Mouse (Mus musculus) testis, postnatal 14 days (tissue): ENCODE data around the gene Ccl21b.
"Not testable (repeated sequence)": the region's sequence is repeated elsewhere in the genome, so short reads cannot be mapped to it uniquely, and the experiment has no call there.

Experiments used
- DNase-seq: peaks from one replicate; pipeline ENCODE4 v3.0.0; 2021; ENCODE audit warnings: low spot score

The Ccl21b gene

GRCm38 (mm10) chr4:42255467-42255866 lies at the start of gene Ccl21b:
Ccl21b (plus strand) TSS chr4:42255767.
- not testable (repeated sequence) for DNase-seq

- not testable (repeated sequence) for DNase-seq
Observed at GRCm38 (mm10) chr4:42240339-42240738, 15.2 kb upstream of the Ccl21b start, which contains the start of gene Gm10600. Gm10600 (plus strand) TSS chr4:42240639.

DNA sequence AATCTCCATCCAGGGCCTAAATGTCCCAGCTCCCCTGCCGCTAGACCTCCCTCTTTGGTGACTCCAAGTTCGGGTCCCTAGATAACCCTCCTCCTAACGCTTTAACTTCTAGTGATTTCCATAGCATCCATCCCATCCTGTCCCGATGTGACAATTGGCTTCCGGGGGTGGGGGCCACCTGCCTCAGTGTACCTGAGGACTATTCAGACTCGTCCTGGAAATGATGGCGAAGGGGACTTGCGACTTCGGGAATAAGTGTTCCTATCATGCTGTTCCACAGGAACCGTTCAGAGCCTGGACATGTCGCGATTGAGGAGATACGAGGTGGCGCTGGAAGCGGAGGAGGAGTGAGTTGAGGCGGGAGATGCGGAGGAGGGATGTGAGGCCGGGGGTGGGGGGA lies 38.4 kb downstream of the Ccl21b start, which contains the start of gene Gm21953:
Gm21953 (plus strand) TSS at position 301 of the 400 bp plus-strand sequence.
- DNase-seq: not testable (repeated sequence)
